Mouse (Mus musculus) forebrain, postnatal 0 days (tissue): ENCODE measurements around the gene Nono. TPM values are rescaled to one million over a fixed set of nuclear protein-coding genes. Genes with fewer than 3 reads are reported as not detected.
A peak's percentile ranks its signal among the peaks of the same experiment; 100 is the strongest.
"Not testable (repeated sequence)": the region's sequence is repeated elsewhere in the genome, so short reads cannot be mapped to it uniquely, and the experiment has no call there.

Experiments used
- ATAC-seq: fragments of 200-750 bp; cut with Nextera tagmentation; 2 replicates; pipeline ENCODE4 v1.8.0; 2017; ENCODE audit warnings: mild to moderate bottlenecking, moderate library complexity
- DNase-seq: peaks from one replicate; pipeline ENCODE4 v3.0.0-alpha.2; 2015
- H3K27ac ChIP-seq: fragments of 300-500 bp; sonication (generic); 2 replicates; pipeline ENCODE4 v1.5.1; 2014; ENCODE audit warnings: low read depth, mild to moderate bottlenecking, antibody characterized with exemption, low read length, moderate library complexity, mixed read lengths
- H3K27me3 ChIP-seq: fragments of 300-500 bp; sonication (generic); 2 replicates; pipeline ENCODE4 v1.6.1; 2014; ENCODE audit warnings: mild to moderate bottlenecking, low read length, mixed read lengths; ENCODE audit not compliant: insufficient read depth
- H3K36me3 ChIP-seq: fragments of 300-500 bp; sonication (generic); 2 replicates; pipeline ENCODE4 v1.6.1; 2014; ENCODE audit warnings: mild to moderate bottlenecking, moderate library complexity; ENCODE audit not compliant: insufficient read depth
- H3K4me1 ChIP-seq: fragments of 300-500 bp; sonication (generic); 2 replicates; pipeline ENCODE4 v1.6.1; 2014; ENCODE audit warnings: antibody characterized with exemption; ENCODE audit not compliant: insufficient read depth
- H3K4me2 ChIP-seq: fragments of 300-500 bp; sonication (generic); 2 replicates; pipeline ENCODE4 v1.6.1; 2014; ENCODE audit warnings: low read depth, mild to moderate bottlenecking, moderate library complexity
- H3K4me3 ChIP-seq: fragments of 300-500 bp; sonication (generic); 2 replicates; pipeline ENCODE4 v1.5.1; 2014; ENCODE audit warnings: low read depth, low read length, mixed read lengths
- H3K9ac ChIP-seq: fragments of 300-500 bp; sonication (generic); 2 replicates; pipeline ENCODE4 v1.6.1; 2014; ENCODE audit warnings: mild to moderate bottlenecking
- H3K9me3 ChIP-seq: fragments of 300-500 bp; sonication (generic); 2 replicates; pipeline ENCODE4 v1.6.1; 2016; ENCODE audit warnings: low read length
- CTCF ChIP-seq: sonication (generic); IDR thresholded peaks from 2 replicates; pipeline ENCODE4 v1.5.1; 2016; ENCODE audit warnings: antibody characterized with exemption, control low read depth, low read depth
- WGBS: fragments of 180-500 bp; shearing (Covaris S2); extraction: QIAGEN DNeasy Blood & Tissue Kit; methylation state at CpG from one replicate; pipeline ENCODE4 v1.1.7; 2014; 5-methylcytosine and 5-hydroxymethylcytosine counted together
- polyA plus RNA-seq: library from polyadenylated mRNA; unstranded; fragments of >200 nt; fragmentation: Nextera tagmentation; extraction: Ambion mirVana; gene quantifications from 2 replicates; pipeline ENCODE4 v1.2.1, GENCODE M21; 2015
- total RNA-seq: library from RNA; depleted of rRNA; stranded (reverse); fragments of >200 nt; gene quantifications from 2 replicates; pipeline ENCODE4 v1.2.3, GENCODE M21; 2014; rRNA removed

Nono gene
- total and polyA plus RNA-seq, 2 experiments from 2014 or later, result 246 to 379 TPM

GRCm38 (mm10) chrX:101481604-101482350 lies 52.7 kb downstream of the Nono start:
- Histone ChIP-seq H3K9me3 (no peaks in the 10 kb centered on the region), H3K27ac (no peak overlapping the region), H3K4me1 (no peaks in the 10 kb centered on the region), H3K36me3 (no peaks in the 10 kb centered on the region), H3K4me3 (no peak overlapping the region), H3K9ac (no peak overlapping the region), H3K27me3 (no peaks in the 10 kb centered on the region), H3K4me2 (no peak overlapping the region)
- TF ChIP-seq CTCF, result no peak
- 78% methylated on average over 6 of the region's 6 CpGs for WGBS
- ATAC-seq, result no peak
- DNase-seq, result no peak

GRCm38 (mm10) chrX:101486487-101487152 lies 57.5 kb downstream of the Nono start:
- not testable (repeated sequence) for H3K9me3 ChIP-seq, H3K4me3 ChIP-seq, H3K4me2 ChIP-seq, H3K4me1 ChIP-seq, H3K27me3 ChIP-seq, H3K9ac ChIP-seq, H3K36me3 ChIP-seq
- TF ChIP-seq CTCF, result peak; percentile 82
- peak; percentile 93 for ATAC-seq
- WGBS, result 31% methylated on average over 10 of the region's 12 CpGs
- H3K27ac ChIP-seq, result peak overlapping the region; percentile 57; the same call in 1 of the 2 replicates
- peak; percentile 85 for DNase-seq

Other genes with a start within 250 kb of the Nono start
- 52.4 and 52.7 TPM in 2 replicates for gene Snx12, start 206.8 kb upstream of the Nono start, total RNA-seq
- 41.4 and 42.8 TPM in 2 replicates for gene Snx12, start 206.8 kb upstream of the Nono start, polyA plus RNA-seq
- gene Foxo4, start 174.8 kb upstream of the Nono start, total RNA-seq, result 6.8 and 8.7 TPM in 2 replicates
- 0.65 and 0.75 TPM in 2 replicates for gene Foxo4, start 174.8 kb upstream of the Nono start, polyA plus RNA-seq
- gene Gm614, start 165.3 kb upstream of the Nono start, total RNA-seq, result 0.52 TPM in 1 of 2 replicates, not detected in the other
- gene Gm614, start 165.3 kb upstream of the Nono start, polyA plus RNA-seq, result not detected in 2 replicates
- 1.2 and 2.6 TPM in 2 replicates for gene Il2rg, start 161.1 kb upstream of the Nono start, total RNA-seq
- 4.2 and 4.5 TPM in 2 replicates for gene Il2rg, start 161.1 kb upstream of the Nono start, polyA plus RNA-seq
- gene Gm20489, start 160.3 kb upstream of the Nono start, total RNA-seq, result not detected in 2 replicates
- gene Gm20489, start 160.3 kb upstream of the Nono start, polyA plus RNA-seq, result not detected in 2 replicates
- gene Med12, start 155.3 kb upstream of the Nono start, total RNA-seq, result 22.0 and 35.7 TPM in 2 replicates
- 7.3 and 14.4 TPM in 2 replicates for gene Med12, start 155.3 kb upstream of the Nono start, polyA plus RNA-seq
- gene Nlgn3, start 130.2 kb upstream of the Nono start, total RNA-seq, result 114 and 158 TPM in 2 replicates
- gene Nlgn3, start 130.2 kb upstream of the Nono start, polyA plus RNA-seq, result 65.5 and 81.1 TPM in 2 replicates
- 2.4 and 2.5 TPM in 2 replicates for gene Gjb1, start 52.9 kb upstream of the Nono start, total RNA-seq
- 2.1 and 2.2 TPM in 2 replicates for gene Gjb1, start 52.9 kb upstream of the Nono start, polyA plus RNA-seq
- 197 and 199 TPM in 2 replicates for gene Zmym3, start 8.5 kb upstream of the Nono start, total RNA-seq
- 94.7 and 102 TPM in 2 replicates for gene Zmym3, start 8.5 kb upstream of the Nono start, polyA plus RNA-seq
- 0.86 and 4.2 TPM in 2 replicates for gene Itgb1bp2, start 19.8 kb downstream of the Nono start, total RNA-seq
- gene Itgb1bp2, start 19.8 kb downstream of the Nono start, polyA plus RNA-seq, result 0.61 and 0.75 TPM in 2 replicates
- gene Taf1, start 103.4 kb downstream of the Nono start, total RNA-seq, result 38.5 and 44.8 TPM in 2 replicates
- gene Taf1, start 103.4 kb downstream of the Nono start, polyA plus RNA-seq, result 6.3 and 12.2 TPM in 2 replicates
- gene Ogt, start 210.7 kb downstream of the Nono start, total RNA-seq, result 174 and 187 TPM in 2 replicates
- 85.6 and 93.6 TPM in 2 replicates for gene Ogt, start 210.7 kb downstream of the Nono start, polyA plus RNA-seq